Mouse (Mus musculus) kidney, adult 9 months (tissue): Measurements from ENCODE around the gene Lsm6.
"Not testable (repeated sequence)": the region's sequence is repeated elsewhere in the genome, so short reads cannot be mapped to it uniquely, and the experiment has no call there.

Source experiments
- DNase-seq: peaks from one replicate; pipeline ENCODE4 v3.0.0; 2022

Gene Lsm6

DNA sequence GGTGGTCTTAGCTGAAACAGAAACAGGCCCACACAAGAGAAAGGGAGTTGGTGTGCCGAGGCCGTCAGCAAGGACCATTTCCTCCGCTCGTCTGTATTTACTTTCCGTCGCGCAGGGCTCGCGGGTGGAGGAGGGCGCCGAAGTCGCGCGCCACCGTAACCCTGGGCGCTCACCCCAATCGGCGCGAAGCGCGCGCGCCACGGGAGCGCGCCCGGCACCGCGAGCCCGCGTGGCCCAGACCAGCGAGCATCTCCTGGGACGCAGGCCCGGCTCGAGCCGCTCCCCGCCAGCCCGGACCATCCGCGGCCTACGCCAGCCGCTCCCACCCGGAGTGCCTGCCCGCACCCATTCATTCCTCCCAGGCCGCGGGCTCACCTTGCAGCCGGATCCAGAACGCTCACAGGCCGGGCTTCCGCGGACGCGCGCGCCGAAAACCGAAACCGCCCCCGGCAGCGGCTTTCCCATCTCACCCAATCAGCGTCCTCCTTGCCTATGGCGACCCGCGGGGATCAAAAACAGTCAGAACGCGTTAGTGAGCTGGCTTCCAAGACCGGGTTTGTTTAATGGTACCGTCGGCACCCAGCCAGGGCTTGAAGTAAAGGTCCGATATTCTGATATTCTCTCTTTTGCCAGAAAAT is at the start of gene Lsm6:
TSS of gene Lsm6 (minus strand) at position 468 of the 638 bp plus-strand sequence.
- peak; percentile 98 for DNase-seq

DNA sequence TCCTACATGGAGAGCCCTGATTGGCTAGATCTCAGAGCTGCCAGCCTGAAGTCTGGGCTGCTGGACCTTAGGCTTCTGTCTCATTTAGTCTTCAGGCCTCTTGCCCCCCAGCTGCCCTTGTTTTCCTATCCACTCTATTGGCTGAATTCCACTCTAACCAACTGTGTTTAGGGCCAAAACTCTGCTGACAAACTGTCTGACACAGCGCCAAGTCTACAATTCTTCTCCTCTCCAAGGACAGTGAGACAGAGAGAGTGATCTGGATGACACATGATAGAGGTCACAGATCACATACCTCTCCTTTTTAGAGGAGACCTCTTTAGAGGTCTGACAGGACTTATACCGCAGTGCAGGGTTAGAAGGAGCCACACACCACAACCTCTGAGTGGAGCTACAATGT is 46.1 kb upstream of the Lsm6 start:
- no peak for DNase-seq

DNA sequence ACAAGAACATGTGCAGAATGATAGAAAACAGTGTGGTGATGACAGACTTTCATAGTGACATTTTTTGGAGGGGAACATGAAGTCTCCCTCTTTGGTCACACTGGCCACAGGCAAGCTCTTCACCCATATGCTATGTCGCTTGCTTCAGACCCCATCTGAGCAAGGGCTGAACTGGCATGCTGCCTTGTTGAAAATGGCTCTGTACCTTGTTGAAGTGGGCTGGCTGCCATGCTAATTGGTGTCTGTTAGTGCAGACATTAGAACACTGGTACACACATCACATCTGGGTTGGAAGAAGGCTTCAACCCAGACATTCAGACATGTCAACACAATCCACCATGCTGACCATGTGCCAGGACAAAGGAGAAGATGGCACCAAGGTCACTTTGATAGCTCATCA is 42.1 kb upstream of the Lsm6 start:
- no peak for DNase-seq

DNA sequence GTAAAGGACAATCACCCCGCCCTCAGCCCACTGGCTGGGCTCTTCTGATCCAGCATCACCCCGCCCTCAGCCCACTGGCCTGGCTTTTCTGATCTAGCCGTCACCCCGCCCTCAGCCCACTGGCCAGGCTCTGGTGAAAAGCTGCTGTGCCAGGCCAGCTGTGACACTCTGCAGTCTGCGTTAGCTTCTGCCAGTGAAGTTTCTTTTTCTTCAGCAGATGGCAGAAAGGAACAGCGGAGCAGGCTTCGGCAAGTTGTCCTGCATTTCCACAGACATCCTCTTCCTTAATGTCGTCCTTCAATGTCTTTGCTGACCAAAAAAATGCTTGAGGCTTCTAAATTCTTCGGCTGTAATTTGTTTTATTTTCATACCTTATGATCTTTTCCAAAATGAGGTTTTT is 41.1 kb upstream of the Lsm6 start:
- DNase-seq, result no peak

DNA sequence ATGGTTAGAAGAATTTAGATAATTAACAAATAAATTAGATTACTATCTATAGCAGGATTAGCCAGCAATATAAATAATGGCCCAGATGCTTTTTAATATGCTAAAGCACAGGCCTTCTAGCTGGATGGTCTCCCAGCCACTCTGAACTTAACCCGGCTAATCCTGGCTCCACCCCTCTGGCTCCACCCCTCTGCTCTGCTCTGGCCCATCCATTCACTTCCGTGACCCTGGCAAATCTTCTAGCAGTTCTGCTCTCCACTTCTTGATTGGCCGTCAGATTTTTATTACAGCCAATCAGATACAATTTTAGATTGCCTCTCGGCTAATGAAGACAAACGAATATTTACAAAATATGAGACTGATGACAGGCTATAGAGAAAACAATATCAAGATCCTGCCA is 39.8 kb upstream of the Lsm6 start:
- no peak for DNase-seq

DNA sequence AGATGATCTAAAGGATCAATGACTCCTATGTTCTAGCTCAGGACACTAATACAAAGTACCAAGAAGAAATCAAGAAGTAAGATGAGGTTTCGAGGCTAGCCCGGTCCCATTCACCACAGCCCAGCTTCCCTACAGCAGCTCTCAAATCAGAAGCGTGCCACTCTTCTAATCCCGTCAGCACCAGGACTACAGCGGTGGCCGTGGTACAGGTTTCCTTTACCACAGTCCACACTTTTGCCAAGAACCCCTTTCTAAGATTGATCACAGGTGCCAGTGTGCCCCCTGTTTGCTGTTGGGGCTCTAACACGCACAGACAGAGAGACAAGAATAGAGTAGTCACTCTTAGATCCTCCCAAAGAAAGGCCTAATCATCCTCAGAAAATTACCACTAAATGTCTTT is 36.5 kb upstream of the Lsm6 start:
- DNase-seq, result no peak

DNA sequence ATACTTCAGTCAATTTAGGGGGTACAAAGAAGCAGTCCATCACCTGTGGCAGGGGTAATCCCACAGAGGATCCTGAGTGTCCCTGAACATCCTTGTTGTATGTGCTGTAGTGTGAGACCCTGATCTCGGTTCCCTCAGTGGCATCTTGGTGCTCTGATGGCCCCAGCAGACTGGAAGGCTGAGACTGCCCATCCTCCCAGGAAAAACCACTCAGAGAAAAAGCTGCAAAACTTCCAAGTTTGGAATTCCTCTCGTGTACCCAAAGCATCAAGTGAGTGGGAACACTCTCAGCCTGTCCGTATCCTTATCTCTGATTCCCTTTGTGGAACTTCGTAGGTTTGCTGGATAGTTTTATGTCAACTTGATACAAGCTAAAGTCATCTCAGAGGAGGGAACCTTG is 31.3 kb upstream of the Lsm6 start:
- no peak for DNase-seq

DNA sequence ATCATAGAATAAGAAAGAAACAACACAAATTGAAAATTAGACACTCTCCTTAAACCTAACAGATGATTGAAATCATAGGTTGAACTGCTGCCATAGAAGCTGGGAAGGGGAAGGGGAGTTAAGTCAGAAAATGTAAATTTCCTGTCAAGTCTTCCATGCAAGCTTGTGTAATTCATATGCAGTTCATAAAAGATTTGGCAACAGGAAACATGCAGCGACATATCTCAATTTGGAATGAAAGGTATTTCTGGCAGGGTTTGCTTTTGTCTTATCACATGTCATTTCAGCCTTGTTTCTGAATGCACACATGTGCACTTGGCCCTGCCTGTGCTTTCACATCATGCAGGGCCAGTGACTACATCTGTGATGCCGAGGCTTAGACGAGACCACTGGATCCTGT is 26.3 kb upstream of the Lsm6 start:
- no peak for DNase-seq

DNA sequence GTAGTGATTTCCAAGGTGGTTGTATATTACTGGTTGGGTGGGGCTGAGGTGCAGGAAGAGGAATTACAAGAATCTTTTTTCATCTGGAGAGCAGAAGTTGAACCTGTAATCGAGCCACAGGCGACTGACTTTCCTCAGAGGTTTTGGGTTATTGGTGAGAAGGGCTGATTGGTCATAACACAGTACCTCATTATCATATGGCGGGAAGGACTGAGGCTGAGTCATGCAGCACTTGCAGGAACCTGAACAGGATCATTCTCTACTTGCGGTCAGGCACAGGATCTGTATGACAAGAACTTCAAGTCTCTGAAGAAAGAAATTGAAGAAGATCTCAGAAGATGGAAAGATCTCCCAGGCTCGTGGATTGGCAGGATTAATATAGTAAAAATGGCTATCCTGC is 23.6 kb upstream of the Lsm6 start:
- no peak for DNase-seq

DNA sequence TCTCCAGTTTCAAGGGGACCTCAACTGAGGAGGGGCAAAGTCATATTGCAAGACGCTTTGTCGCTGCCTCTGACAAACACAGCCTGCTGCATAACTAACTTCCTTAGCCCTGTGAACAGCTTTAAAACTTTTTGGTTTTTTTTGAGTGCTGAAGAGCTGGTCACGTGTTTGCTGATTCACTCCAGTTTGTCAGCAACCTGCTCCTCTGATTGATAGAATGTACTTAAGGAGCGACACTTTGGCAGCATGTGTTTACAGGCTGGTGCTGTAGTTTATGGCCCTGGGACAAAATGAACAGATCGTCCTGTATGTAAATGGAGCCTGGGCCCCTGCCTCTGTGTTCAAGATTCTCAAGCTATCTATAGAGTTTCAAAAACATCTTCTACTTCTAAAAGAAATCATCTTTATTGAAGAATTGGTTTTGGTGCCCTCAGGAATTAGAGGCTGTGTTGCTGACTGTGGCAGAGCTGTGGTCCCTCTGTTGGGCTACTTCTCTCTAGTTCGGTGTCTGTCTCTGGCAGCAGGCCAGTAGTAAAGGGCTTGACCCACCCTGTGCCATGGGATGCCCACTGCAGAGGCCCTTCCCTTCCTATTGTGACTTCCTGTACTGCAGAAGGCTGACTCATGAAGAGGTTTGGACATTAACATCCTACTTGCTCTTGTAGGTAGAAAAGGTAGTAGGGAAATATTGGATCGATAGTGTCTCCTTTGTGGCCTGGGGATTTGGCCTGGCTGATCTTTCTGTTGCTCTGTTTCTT is 17.9 kb upstream of the Lsm6 start:
- DNase-seq, result no peak

DNA sequence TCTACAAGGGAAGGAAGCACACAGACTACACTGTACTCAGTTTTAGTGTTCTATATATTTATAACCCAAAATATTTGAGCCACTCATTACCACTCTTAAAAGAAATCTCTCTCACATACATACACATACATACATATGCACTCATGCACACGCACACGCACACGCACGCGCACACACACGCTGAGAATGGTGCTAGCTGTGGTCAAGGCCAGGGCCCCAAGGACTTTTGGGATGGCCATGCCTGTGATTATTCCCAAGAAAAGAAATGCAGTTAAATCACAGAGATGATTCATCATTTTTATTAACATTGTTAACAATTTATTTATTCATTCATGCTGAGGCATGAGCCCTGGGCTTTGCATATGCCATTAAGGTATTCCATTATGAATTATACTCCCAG is 15.2 kb upstream of the Lsm6 start:
- DNase-seq, result no peak

DNA sequence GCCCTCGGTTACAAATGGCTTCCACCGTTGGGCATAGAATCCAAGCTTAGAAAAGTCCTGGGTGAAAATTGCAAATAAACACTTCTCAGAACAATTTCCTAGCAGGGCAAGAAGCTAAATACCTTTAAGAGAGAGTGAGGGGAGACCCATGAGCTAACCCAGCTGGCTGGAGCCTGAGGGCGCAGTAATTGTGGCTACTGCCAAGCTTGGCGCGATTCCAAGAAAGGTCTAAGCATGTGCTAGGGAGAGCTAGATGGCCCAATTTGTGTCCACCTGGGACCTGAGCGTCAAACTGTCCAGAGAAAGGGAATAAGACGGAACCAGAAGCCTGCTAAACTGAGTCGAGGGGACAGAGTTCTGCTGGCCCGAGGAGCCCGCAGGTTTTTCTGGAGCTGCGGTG is 7.5 kb upstream of the Lsm6 start:
- no peak for DNase-seq

DNA sequence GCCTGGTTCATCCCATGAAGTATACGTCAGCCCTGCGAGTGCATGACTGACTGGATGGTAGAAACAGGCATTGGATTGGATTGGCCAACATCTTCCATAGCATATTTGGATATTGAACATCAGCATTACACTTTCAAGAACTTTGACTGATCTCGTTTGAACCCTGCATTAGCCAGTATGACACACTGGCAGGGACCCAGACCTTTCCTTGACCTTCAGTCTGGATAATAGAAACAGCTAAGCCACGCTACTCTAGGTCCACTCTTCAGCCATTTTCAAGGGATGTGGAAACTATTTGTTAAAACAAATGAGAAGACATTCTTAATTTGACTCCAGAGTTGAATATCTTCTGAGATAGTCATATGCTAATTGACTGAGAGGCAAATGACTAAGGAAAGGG is 3.6 kb upstream of the Lsm6 start:
- DNase-seq, result no peak

DNA sequence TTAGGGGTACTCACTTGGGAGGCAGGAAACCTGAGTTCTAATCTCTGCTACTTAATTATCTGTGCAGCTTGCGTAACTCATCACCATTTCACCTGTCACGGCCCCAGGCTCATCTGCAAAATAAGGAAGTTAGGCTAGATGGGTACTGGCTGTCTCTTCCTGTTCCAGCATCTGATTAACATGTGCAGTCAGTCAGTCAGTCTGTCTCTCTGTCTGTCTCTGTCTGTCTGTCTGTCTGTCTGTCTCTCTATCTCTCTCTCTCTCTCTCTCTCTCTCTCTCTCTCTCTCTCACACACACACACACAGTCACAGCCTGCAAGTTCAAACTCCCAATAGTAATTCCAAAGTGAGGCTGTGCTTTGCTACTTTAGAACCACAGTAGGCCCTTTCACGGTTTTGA is 967 bp downstream of the Lsm6 start:
- not testable (repeated sequence) for DNase-seq

DNA sequence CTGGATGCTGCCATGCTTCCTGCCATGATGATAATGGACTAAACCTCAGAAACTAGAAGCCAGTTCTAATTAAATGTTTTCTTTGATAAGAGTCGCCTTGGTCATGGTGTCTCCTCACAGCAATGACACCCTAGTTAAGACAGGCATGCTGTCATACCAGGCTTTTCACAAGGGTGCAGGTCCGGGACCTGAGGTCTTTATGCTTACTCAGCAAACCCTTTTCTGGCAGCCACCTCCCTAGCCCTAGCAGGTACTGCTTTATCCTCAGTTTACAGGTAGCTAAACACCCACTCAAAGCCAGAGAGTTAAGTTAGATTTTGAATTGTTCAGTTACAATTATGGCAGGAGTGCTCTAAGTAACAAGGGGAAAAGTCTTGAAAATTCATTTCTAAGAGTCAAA is 6.2 kb downstream of the Lsm6 start:
- DNase-seq, result no peak

DNA sequence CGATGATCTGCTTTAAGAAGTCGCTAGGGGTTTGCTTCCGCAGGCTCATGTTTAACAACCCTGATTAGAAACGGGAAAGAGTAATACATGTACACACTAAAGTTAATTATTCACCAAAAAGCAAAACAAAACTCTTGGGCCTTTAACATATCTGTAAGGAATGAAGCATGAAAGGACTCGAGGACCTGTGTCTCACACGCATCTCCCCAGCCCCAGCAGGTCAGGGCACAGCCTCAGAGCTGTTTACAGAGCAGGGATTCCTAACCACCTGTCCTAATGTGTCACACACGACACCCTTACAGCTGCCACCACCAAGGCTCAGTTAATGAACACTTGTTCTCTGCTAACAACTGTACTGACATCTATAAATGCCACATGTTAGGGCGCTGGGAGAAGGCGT is 7.9 kb downstream of the Lsm6 start:
- peak; percentile 34 for DNase-seq

DNA sequence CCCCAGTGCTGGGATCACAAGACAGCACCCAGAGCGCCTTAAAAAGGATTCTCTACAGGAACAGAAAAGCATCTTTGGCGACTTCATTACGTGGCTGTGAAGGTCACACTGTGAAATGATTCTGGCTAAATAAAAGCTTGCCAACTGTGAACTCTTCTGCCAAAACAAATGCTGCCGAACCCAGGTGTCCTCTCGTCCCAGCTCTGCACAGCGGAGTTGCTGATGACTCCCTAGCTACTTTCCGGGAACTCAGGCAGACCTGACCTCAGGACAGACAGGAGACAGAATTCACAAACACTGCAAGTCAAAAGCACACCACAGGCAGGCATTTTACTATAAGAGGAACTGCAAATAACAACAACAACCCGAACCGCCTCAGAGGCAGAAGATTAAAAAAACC is 8.5 kb downstream of the Lsm6 start:
- no peak for DNase-seq

DNA sequence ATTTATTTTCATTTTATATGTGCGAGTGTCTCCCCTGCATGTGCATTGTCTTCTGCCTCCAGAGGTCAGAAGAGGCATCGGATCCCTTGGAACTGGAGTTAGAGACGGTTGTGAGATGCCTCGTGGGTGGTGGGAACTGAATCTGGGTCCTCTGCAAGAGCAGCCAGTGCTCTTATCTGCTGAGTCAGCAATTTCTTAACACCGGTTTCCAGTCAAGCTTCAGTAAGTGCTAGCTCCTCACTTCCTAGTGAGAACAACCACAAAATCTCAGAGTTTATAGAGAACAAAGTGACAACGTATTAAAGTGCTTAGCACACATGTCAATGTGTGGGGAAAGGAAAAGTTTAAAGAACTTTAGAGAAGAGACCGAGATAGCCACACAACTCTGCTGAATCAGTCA is 9.2 kb downstream of the Lsm6 start:
- DNase-seq, result no peak

DNA sequence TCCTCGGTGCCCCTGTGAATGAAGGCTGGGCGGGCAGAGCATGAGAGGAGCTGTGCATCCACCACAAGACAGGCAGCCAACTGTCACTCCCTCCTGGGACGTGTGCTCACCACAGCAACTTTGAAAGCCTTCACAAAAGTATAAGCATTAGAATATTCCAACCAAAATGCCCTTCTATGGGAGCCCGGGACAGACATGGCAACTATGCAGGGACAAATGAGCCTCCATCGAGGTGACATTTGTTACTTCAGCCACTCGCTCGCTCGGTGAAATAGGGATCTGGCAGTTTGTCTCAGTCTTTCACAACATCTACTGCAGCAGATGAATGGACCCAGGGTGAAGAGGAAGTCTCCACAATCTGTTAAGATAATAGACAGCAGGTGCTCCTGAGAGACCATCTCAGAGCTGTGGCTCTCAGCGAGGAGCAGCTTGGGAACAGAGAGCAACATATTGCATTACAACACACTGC is 10.7 kb downstream of the Lsm6 start:
- no peak for DNase-seq

DNA sequence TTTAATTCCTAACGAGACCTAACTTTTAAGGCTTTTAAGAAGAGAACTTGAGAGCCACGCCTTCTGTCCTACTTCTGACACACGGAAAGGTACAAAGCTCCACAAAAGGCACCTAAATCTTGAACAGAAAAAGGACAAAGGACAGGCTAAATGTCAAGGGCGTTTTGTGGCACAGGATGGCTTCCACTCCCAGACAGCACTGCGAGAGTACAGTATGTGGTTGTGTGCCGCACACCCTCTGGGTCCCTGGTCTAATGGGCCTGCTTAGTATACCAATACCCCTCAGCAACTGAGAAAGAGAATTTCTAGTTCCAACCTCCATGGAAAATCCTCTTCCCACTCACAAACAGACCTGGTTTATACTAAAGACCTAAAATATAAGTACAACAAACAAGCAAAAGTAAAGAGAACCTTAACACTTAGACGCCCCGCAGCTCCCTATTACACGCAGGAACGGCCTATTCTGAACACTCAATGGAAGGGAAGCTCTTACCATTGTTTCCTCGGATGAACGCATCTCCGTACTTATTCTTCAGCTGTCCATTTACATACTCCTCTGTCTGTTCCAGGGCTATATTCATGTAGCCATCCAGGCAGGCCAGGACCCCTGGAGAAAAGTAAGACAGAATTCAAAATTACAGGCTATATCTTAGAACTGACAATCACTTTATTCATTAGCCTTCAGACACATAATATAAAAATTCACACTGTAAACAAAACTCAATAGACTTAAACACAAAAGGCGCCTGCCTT is 11.3 kb downstream of the Lsm6 start:
- no peak for DNase-seq

DNA sequence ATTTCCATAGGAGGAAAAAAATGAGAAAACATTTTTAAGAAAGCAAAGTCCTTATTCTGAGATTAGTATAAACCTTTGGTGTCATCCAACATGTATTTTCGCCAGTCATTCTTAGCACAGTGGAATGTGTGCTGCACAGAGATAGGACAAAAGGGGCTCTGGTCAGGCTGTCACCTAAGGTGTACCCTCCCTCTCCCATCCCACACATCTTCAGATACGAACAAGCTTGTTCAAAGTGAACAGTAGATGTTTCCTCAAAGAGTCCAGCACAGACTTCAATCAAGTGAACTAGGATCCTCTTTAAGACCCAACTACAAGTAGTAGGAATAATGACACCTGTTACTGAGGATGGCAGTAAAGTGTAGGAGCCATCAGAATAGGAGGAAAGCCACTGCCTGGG is 12.1 kb downstream of the Lsm6 start:
- DNase-seq, result no peak

DNA sequence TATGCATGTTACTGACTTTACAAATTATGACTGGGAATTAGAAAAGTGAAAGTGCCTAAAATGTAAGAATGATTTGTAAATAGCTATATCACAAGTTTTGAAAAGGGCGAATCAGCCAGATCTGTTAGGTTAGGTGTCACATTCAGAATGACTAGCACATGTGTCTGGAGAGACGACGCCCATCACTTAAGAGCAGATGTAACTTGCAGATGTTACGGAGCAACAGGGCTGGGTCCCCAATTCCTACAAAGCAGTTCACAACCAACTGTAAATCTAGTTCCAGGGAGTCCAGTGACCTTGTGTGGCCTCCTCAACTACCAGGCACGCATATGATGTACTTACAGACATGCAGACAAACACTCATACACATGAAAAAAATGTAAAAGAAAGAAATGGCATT is 12.5 kb downstream of the Lsm6 start:
- DNase-seq, result no peak

DNA sequence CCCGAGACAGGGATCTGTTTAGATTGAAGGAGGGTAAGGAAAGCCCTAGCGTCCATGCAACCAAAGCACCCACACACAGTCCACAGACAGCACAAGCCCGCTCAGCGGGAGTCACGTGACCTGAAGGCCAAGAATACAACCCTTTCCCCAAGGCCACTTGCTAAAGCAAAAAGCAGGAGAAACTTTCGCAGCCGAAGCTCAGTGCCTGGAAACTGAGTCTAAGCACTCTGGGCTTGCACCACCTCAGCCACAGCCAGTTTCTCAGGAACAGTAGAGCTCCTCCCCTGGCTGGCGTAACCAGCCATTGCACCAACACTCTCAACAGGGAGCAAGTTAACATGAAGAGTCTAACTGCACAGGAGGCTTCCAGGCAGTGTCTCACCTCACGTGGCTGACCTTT is 13.7 kb downstream of the Lsm6 start:
- no peak for DNase-seq

DNA sequence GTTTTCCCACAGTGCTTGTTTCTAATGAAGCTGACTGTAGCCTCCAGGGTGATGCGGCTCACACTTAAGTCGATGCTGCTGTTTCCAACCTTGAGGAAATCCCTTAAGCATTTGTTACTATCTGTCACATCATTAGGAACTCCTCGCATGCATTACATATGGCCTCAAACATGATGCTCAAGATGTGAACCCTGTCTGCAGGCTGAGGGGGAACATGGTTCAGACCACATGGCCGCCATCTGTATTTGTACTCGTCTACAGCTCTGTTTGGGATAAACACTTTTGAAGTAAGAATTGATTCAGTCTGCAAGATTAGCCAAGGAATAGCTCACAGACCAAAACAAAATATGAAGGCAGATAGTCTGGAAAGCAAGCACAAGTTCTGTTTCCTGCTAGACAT is 14.9 kb downstream of the Lsm6 start:
- no peak for DNase-seq
